Mouse (Mus musculus) embryonic facial prominence, embryonic 14.5 days (tissue): ENCODE measurements at regions not wholly inside any gene's neighbourhood (a gene's known extent, or its start where the extent isn't known, plus 50 kb on each side); places are given as distances from the start of the nearest gene placed in this dataset.
A peak's percentile ranks its signal among the peaks of the same experiment; 100 is the strongest.

ENCODE experiments used
- ATAC-seq: fragments of 200-750 bp; cut with Nextera tagmentation; 2 replicates; pipeline ENCODE4 v1.8.0; 2017; ENCODE audit warnings: low read depth, moderate number of reproducible peaks, moderate TSS enrichment
- DNase-seq: peaks from one replicate; pipeline ENCODE4 v3.0.0-alpha.2; 2015; ENCODE audit warnings: low spot score
- H3K27ac ChIP-seq: fragments of 300-500 bp; sonication (generic); replicated peaks from 2 replicates; pipeline ENCODE4 v1.5.1; 2014; ENCODE audit warnings: low read depth, mild to moderate bottlenecking, low read length, moderate library complexity
- H3K27me3 ChIP-seq: fragments of 300-500 bp; sonication (generic); replicated peaks from 2 replicates; pipeline ENCODE4 v1.6.1; 2014; ENCODE audit warnings: low read length; ENCODE audit not compliant: control insufficient read depth, insufficient read depth
- H3K36me3 ChIP-seq: fragments of 300-500 bp; sonication (generic); 2 replicates; pipeline ENCODE4 v1.6.1; 2014; ENCODE audit warnings: low read length, mixed read lengths; ENCODE audit not compliant: control insufficient read depth, insufficient read depth
- H3K4me1 ChIP-seq: fragments of 300-500 bp; sonication (generic); 2 replicates; pipeline ENCODE4 v1.6.1; 2014; ENCODE audit warnings: antibody characterized with exemption, low read length; ENCODE audit not compliant: control insufficient read depth, insufficient read depth
- H3K4me2 ChIP-seq: fragments of 300-500 bp; sonication (generic); 2 replicates; pipeline ENCODE4 v1.6.1; 2014; ENCODE audit warnings: low read depth, mild to moderate bottlenecking, low read length, moderate library complexity, mixed read lengths
- H3K4me3 ChIP-seq: fragments of 300-500 bp; sonication (generic); 2 replicates; pipeline ENCODE4 v1.5.1; 2014; ENCODE audit warnings: low read depth, mild to moderate bottlenecking, low read length
- H3K9ac ChIP-seq: fragments of 300-500 bp; sonication (generic); 2 replicates; pipeline ENCODE4 v1.6.1; 2014; ENCODE audit warnings: low read depth, mild to moderate bottlenecking, low read length, moderate library complexity, mixed read lengths
- H3K9me3 ChIP-seq: fragments of 300-500 bp; sonication (generic); 2 replicates; pipeline ENCODE4 v1.6.1; 2016; ENCODE audit warnings: low read length; ENCODE audit not compliant: control insufficient read depth
- WGBS: fragments of 180-500 bp; shearing (Covaris S2); extraction: QIAGEN DNeasy Blood & Tissue Kit; methylation state at CpG from one replicate; pipeline ENCODE4 v1.1.7; 2014; 5-methylcytosine and 5-hydroxymethylcytosine counted together

- Histone ChIP-seq H3K9ac (no peak overlapping the region), H3K4me3 (no peak overlapping the region), H3K4me1 (no peaks in the 10 kb centered on the region; the same call in 1 of the 2 replicates), H3K4me2 (no peak overlapping the region), H3K27ac (no peak overlapping the region), H3K27me3 (no peaks in the 10 kb centered on the region), H3K36me3 (no peaks in the 10 kb centered on the region), H3K9me3 (no peaks in the 10 kb centered on the region)
- WGBS, result 72% methylated on average over 2 of the region's 2 CpGs
- DNase-seq (no peak), ATAC-seq (no peak)
These were observed 129.0 kb upstream of the Tspan2 start for GRCm38 (mm10) chr3:102605284-102605683.

GRCm38 (mm10) chr3:102610970-102611369 is 123.4 kb upstream of the Tspan2 start:
- 32% methylated on average over 5 of the region's 5 CpGs for WGBS
- H3K36me3 ChIP-seq, result no peaks in the 10 kb centered on the region
- H3K4me3 ChIP-seq, result no peak overlapping the region
- H3K4me2 ChIP-seq, result no peak overlapping the region
- peaks cover 9% of the 10 kb centered on the region for H3K4me1 ChIP-seq
- ATAC-seq (no peak), DNase-seq (no peak)
- H3K27ac ChIP-seq, result no peak overlapping the region
- H3K9ac ChIP-seq, result no peak overlapping the region
- no peaks in the 10 kb centered on the region for H3K27me3 ChIP-seq
- no peaks in the 10 kb centered on the region for H3K9me3 ChIP-seq

GRCm38 (mm10) chr3:102611398-102612366 is 122.6 kb upstream of the Tspan2 start:
- 33% methylated on average over 18 of the region's 18 CpGs for WGBS
- Histone ChIP-seq H3K4me1 (peaks cover 9% of the 10 kb centered on the region), H3K36me3 (no peaks in the 10 kb centered on the region), H3K9me3 (no peaks in the 10 kb centered on the region), H3K9ac (no peak overlapping the region), H3K27me3 (no peaks in the 10 kb centered on the region), H3K27ac (no peak overlapping the region), H3K4me2 (no peak overlapping the region; the same call in 1 of the 2 replicates), H3K4me3 (no peak overlapping the region)
- peak; percentile 81 for ATAC-seq
- DNase-seq, result peak; percentile 87

GRCm38 (mm10) chr3:102619666-102620377 is 114.5 kb upstream of the Tspan2 start:
- Histone ChIP-seq H3K27ac (no peak overlapping the region), H3K9me3 (no peaks in the 10 kb centered on the region), H3K9ac (no peak overlapping the region), H3K36me3 (no peaks in the 10 kb centered on the region), H3K4me1 (no peaks in the 10 kb centered on the region), H3K4me2 (no peak overlapping the region), H3K4me3 (no peak overlapping the region), H3K27me3 (no peaks in the 10 kb centered on the region)
- ATAC-seq (no peak), DNase-seq (no peak)
- 48% methylated on average over 8 of the region's 8 CpGs for WGBS

- H3K9ac ChIP-seq, result no peak overlapping the region
- peak; percentile 92 for DNase-seq
- WGBS, result 28% methylated on average over 4 of the region's 4 CpGs
- no peaks in the 10 kb centered on the region for H3K36me3 ChIP-seq
- H3K27ac ChIP-seq, result no peak overlapping the region
- peak; percentile 92 for ATAC-seq
- H3K4me2 ChIP-seq, result no peak overlapping the region
- peaks cover 14% of the 10 kb centered on the region; the same call in 1 of the 2 replicates for H3K4me1 ChIP-seq
- no peak overlapping the region for H3K4me3 ChIP-seq
- no peaks in the 10 kb centered on the region for H3K9me3 ChIP-seq
- no peaks in the 10 kb centered on the region for H3K27me3 ChIP-seq
These were observed 98.3 kb upstream of the Tspan2 start for GRCm38 (mm10) chr3:102636076-102636475.

GRCm38 (mm10) chr3:102636674-102637073 is 97.7 kb upstream of the Tspan2 start:
- H3K27me3 ChIP-seq, result no peaks in the 10 kb centered on the region
- H3K36me3 ChIP-seq, result no peaks in the 10 kb centered on the region
- H3K4me3 ChIP-seq, result no peak overlapping the region
- peak; percentile 80 for DNase-seq
- 39% methylated on average over 4 of the region's 4 CpGs for WGBS
- peak overlapping the region; percentile 36 for H3K27ac ChIP-seq
- no peaks in the 10 kb centered on the region for H3K9me3 ChIP-seq
- H3K4me2 ChIP-seq, result no peak overlapping the region
- peak; percentile 37; the same call in 1 of the 2 replicates for ATAC-seq
- no peak overlapping the region for H3K9ac ChIP-seq
- H3K4me1 ChIP-seq, result peaks cover 14% of the 10 kb centered on the region; the same call in 1 of the 2 replicates

- DNase-seq (peak; percentile 40), ATAC-seq (no peak)
- H3K27me3 ChIP-seq, result no peaks in the 10 kb centered on the region
- no peaks in the 10 kb centered on the region for H3K36me3 ChIP-seq
- H3K4me1 ChIP-seq, result peaks cover 9% of the 10 kb centered on the region
- H3K9ac ChIP-seq, result no peak overlapping the region
- no peaks in the 10 kb centered on the region for H3K9me3 ChIP-seq
- H3K4me2 ChIP-seq, result no peak overlapping the region
- H3K27ac ChIP-seq, result no peak overlapping the region
- WGBS, result 46% methylated on average over 11 of the region's 11 CpGs
- no peak overlapping the region for H3K4me3 ChIP-seq
These were observed 89.9 kb upstream of the Tspan2 start for GRCm38 (mm10) chr3:102644276-102644940.

- DNase-seq, result no peak
- H3K36me3 ChIP-seq, result no peaks in the 10 kb centered on the region
- H3K9ac ChIP-seq, result no peak overlapping the region
- peaks cover 9% of the 10 kb centered on the region for H3K4me1 ChIP-seq
- H3K27ac ChIP-seq, result no peak overlapping the region
- no peaks in the 10 kb centered on the region for H3K9me3 ChIP-seq
- WGBS, result 21% methylated on average over 4 of the region's 4 CpGs
- H3K4me3 ChIP-seq, result no peak overlapping the region
- no peak for ATAC-seq
- no peaks in the 10 kb centered on the region for H3K27me3 ChIP-seq
- H3K4me2 ChIP-seq, result no peak overlapping the region
These were observed 85.9 kb upstream of the Tspan2 start for GRCm38 (mm10) chr3:102648450-102648849.
